Comparison of ENCODE assay signal across 20 mouse cellular contexts in the genomic region with DNA sequence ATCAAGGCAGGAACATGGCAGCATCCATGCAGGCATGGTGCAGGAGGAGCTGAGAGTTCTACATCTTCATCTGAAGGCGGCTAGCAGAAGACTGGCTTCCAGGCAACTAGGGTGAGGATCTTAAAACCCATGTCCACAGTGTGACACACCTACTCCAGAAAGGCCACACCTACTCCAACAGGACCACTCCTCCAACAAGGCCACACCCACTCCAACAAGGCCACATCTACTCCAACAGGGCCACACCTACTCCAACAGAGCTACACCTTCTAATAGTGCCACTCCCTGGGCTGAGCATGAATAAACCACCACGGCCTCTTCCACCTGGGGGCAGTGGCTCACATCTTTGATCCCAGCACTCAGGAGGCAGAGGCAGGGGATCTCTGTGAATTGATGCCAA. TPM values are rescaled to one million over a fixed set of nuclear protein-coding genes. Genes with fewer than 3 reads are reported as not detected.
A peak's percentile ranks its signal among the peaks of the same experiment; 100 is the strongest.
DNase-seq lines count a peak whose midpoint lies in the region; ATAC-seq and TF ChIP-seq lines count a peak whose summit lies in the region.
"Not testable (repeated sequence)": the region's sequence is repeated elsewhere in the genome, so short reads cannot be mapped to it uniquely, and the experiment has no call there.
"Had no signal": no experiment of that assay in that cellular context is flagged by ENCODE, and none has a peak within 500 bp of the region (broad histone marks: within the 10 kb centered on the region; RNA-seq: fewer than 3 reads in every experiment).

No protein-coding gene starts in this region.

- H3K36me3 ChIP-seq in E14TG2a.4 (ENCODE audit: insufficient read depth, low read length) = peaks cover 19% of the 10 kb centered on the region
- H3K36me3 ChIP-seq in MEL (ENCODE audit: control insufficient read depth in 1 of 2, insufficient read depth in 2 of 2, low read length in 2 of 2); intestine, embryonic 15.5 days; liver, embryonic 15.5 days (replicated peaks); stomach, embryonic 14.5 days (ENCODE audit: control insufficient read depth, insufficient read depth, low read length): not testable (repeated sequence)

- not testable (repeated sequence) for H3K27ac ChIP-seq in MEL (ENCODE audit: control insufficient read depth, low read depth, low read length); intestine, embryonic 15.5 days; liver, embryonic 15.5 days (replicated peaks); stomach, embryonic 14.5 days (ENCODE audit: low read length)

- H3K4me1 ChIP-seq in E14TG2a.4 (replicated peaks; ENCODE audit: low read depth, low read length) = peaks cover 30% of the 10 kb centered on the region
- H3K4me1 ChIP-seq in MEL (ENCODE audit: control insufficient read depth in 1 of 2, insufficient read depth in 2 of 2, low read length in 2 of 2); intestine, embryonic 15.5 days (replicated peaks); stomach, embryonic 14.5 days (ENCODE audit: control insufficient read depth, insufficient read depth, low read length): not testable (repeated sequence)
- peaks cover 21% of the 10 kb centered on the region for H3K4me1 ChIP-seq in liver, embryonic 15.5 days (replicated peaks)

- H3K27me3 ChIP-seq in E14TG2a.4 (ENCODE audit: insufficient read depth, low read length); MEL (ENCODE audit: control insufficient read depth in 1 of 2, insufficient read depth in 2 of 2, low read length in 2 of 2); intestine, embryonic 15.5 days (replicated peaks); liver, embryonic 15.5 days; stomach, embryonic 14.5 days (ENCODE audit: control insufficient read depth, insufficient read depth, low read length): not testable (repeated sequence)

- H3K79me2 ChIP-seq in MEL (ENCODE audit: control insufficient read depth, insufficient read depth, low read length, poor library complexity) = not testable (repeated sequence)

- WGBS in intestine, embryonic 15.5 days = 60% methylated on average over 2 of the region's 2 CpGs
- WGBS in liver, embryonic 15.5 days (ENCODE audit: insufficient replicate concordance) = 39% methylated on average over 2 of the region's 2 CpGs
- WGBS in stomach, embryonic 14.5 days = 65% methylated on average over 2 of the region's 2 CpGs

- H3K4me3 ChIP-seq in E14TG2a.4 (replicated peaks; ENCODE audit: low read length) = 0 out of 2 replicates have a peak overlapping the region, but pooled peaks have one; percentile 1
- H3K4me3 ChIP-seq in MEL (ENCODE audit: control insufficient read depth in 1 of 2, insufficient read depth in 1 of 2, low read depth in 2 of 2, low read length in 2 of 2); intestine, embryonic 15.5 days (replicated peaks); liver, embryonic 15.5 days (replicated peaks); stomach, embryonic 14.5 days (ENCODE audit: low read depth, low read length): not testable (repeated sequence)

- DNase-seq in MEL (ENCODE audit: low read depth, low spot score) (peak; percentile 81), liver (peak; percentile 56)
- peak; percentile 38 for DNase-seq in c-Kit-positive CD71-positive TER-119-positive erythroid progenitor cells, embryonic 14.5 days (ENCODE audit: low spot score)

- not testable (repeated sequence) for TF ChIP-seq EP300 in MEL (IDR thresholded peaks at IDR 0.05; ENCODE audit: low read depth in 1 of 2, low read length in 2 of 2)

- not testable (repeated sequence) for TF ChIP-seq POLR2A in MEL (IDR thresholded peaks at IDR 0.05; ENCODE audit: control insufficient read depth in 1 of 2, insufficient read depth in 1 of 2, low read depth in 1 of 2, low read length in 2 of 2, poor library complexity in 1 of 2)

- ATAC-seq in intestine, embryonic 15.5 days = peak; percentile 71
- peak; percentile 69 for ATAC-seq in liver, embryonic 15.5 days (ENCODE audit: insufficient read depth)
- peak; percentile 42; the same call in 1 of the 2 replicates for ATAC-seq in stomach, embryonic 14.5 days (ENCODE audit: insufficient number of reproducible peaks, insufficient read depth, low FRiP score, low read depth)

- H3K9ac ChIP-seq in MEL (ENCODE audit: control insufficient read depth, low read depth, low read length, poor library complexity, severe bottlenecking); intestine, embryonic 15.5 days; liver, embryonic 15.5 days; stomach, embryonic 14.5 days (replicated peaks; ENCODE audit: low read depth, low read length): not testable (repeated sequence)

- not testable (repeated sequence) for TF ChIP-seq CTCF in E14TG2a.4 (conservative IDR thresholded peaks at IDR 0.05; ENCODE audit: low read length)
- peak in 1 of 3 experiments; percentile 13; a peak in 1 of 6 replicates for TF ChIP-seq CTCF in MEL (IDR thresholded peaks at IDR 0.05 in 2 of 3, conservative IDR thresholded peaks at IDR 0.05 in 1 of 3; ENCODE audit: control insufficient read depth in 1 of 3, insufficient read depth in 1 of 3, low read depth in 2 of 3, low read length in 3 of 3, poor library complexity in 1 of 3, severe bottlenecking in 1 of 3)

- H3K4me2 ChIP-seq in intestine, embryonic 15.5 days (replicated peaks); liver, embryonic 15.5 days; stomach, embryonic 14.5 days (replicated peaks; ENCODE audit: low read depth, low read length): not testable (repeated sequence)

- TF ChIP-seq RAD21 in MEL (IDR thresholded peaks at IDR 0.05; ENCODE audit: low read depth, low read length) = not testable (repeated sequence)

- not testable (repeated sequence) for H3K9me3 ChIP-seq in E14TG2a.4 (ENCODE audit: low read length); MEL (replicated peaks; ENCODE audit: insufficient read depth, low read length); intestine, embryonic 15.5 days; liver, embryonic 15.5 days (replicated peaks); stomach, embryonic 14.5 days (ENCODE audit: control insufficient read depth, low read depth, low read length)

RNA-seq across cellular contexts. Expression of a gene that starts 6.8 kb away (rescaled TPM):
- total RNA-seq in MEL (2012; rRNA removed) = 30.3 and 34.6 TPM in 2 replicates
- 10 to 100 TPM in 1 of 2 experiments, not detected in 1; 44.7 TPM for polyA plus RNA-seq in MEL (2012; ENCODE audit: insufficient read depth in 1 of 2, insufficient read length in 2 of 2, low read depth in 1 of 2, low replicate concordance in 2 of 2, missing spikeins in 1 of 2)
- polyA plus RNA-seq in intestine, embryonic 15.5 days (2015; fragmentation: Nextera tagmentation; extraction: Ambion mirVana) = 25.5 and 26.2 TPM in 2 replicates
- polyA plus RNA-seq in liver, embryonic 15.5 days (2015; fragmentation: Nextera tagmentation; extraction: Ambion mirVana) = 12.0 and 13.1 TPM in 2 replicates
- polyA plus RNA-seq in stomach, embryonic 14.5 days (2014; fragmentation: Nextera tagmentation; extraction: Ambion mirVana) = 16.6 and 21.5 TPM in 2 replicates

RNA-seq across cellular contexts. Expression of a gene that starts 23.5 kb away (rescaled TPM):
- total RNA-seq in MEL (2012; rRNA removed) = 29.4 and 36.5 TPM in 2 replicates
- polyA plus RNA-seq in MEL (2012; ENCODE audit: insufficient read depth in 1 of 2, insufficient read length in 2 of 2, low read depth in 1 of 2, low replicate concordance in 2 of 2, missing spikeins in 1 of 2) = 10 to 100 TPM in 1 of 2 experiments, not detected in 1; 49.3 TPM
- polyA plus RNA-seq in intestine, embryonic 15.5 days (2015; fragmentation: Nextera tagmentation; extraction: Ambion mirVana) = 32.2 and 35.4 TPM in 2 replicates
- polyA plus RNA-seq in liver, embryonic 15.5 days (2015; fragmentation: Nextera tagmentation; extraction: Ambion mirVana) = 13.8 and 16.4 TPM in 2 replicates
- 43.5 and 47.6 TPM in 2 replicates for polyA plus RNA-seq in stomach, embryonic 14.5 days (2014; fragmentation: Nextera tagmentation; extraction: Ambion mirVana)

RNA-seq across cellular contexts. Expression of a gene that starts 23.5 kb away (rescaled TPM):
- total RNA-seq in MEL (2012; rRNA removed) = 28.9 and 37.1 TPM in 2 replicates
- 10 to 100 TPM in 1 of 2 experiments, not detected in 1; 41.7 TPM for polyA plus RNA-seq in MEL (2012; ENCODE audit: insufficient read depth in 1 of 2, insufficient read length in 2 of 2, low read depth in 1 of 2, low replicate concordance in 2 of 2, missing spikeins in 1 of 2)
- 38.7 and 41.8 TPM in 2 replicates for polyA plus RNA-seq in intestine, embryonic 15.5 days (2015; fragmentation: Nextera tagmentation; extraction: Ambion mirVana)
- 10.9 and 13.7 TPM in 2 replicates for polyA plus RNA-seq in liver, embryonic 15.5 days (2015; fragmentation: Nextera tagmentation; extraction: Ambion mirVana)
- 30.9 and 35.0 TPM in 2 replicates for polyA plus RNA-seq in stomach, embryonic 14.5 days (2014; fragmentation: Nextera tagmentation; extraction: Ambion mirVana)

RNA-seq across cellular contexts. Expression of a gene that starts 36.5 kb away (rescaled TPM):
- total RNA-seq in MEL (2012; rRNA removed) = 0.04 TPM in 1 of 2 replicates, not detected in the other
- polyA plus RNA-seq in MEL (2012; ENCODE audit: insufficient read depth in 1 of 2, insufficient read length in 2 of 2, low read depth in 1 of 2, low replicate concordance in 2 of 2, missing spikeins in 1 of 2) = under 1 TPM in 1 of 2 experiments, not detected in 1; 0.11 TPM
- 0.16 and 0.23 TPM in 2 replicates for polyA plus RNA-seq in intestine, embryonic 15.5 days (2015; fragmentation: Nextera tagmentation; extraction: Ambion mirVana)
- 0.07 and 0.12 TPM in 2 replicates for polyA plus RNA-seq in liver, embryonic 15.5 days (2015; fragmentation: Nextera tagmentation; extraction: Ambion mirVana)
- 0.32 and 0.42 TPM in 2 replicates for polyA plus RNA-seq in stomach, embryonic 14.5 days (2014; fragmentation: Nextera tagmentation; extraction: Ambion mirVana)
- total RNA-seq: adrenal gland, postnatal 36 days; forebrain, postnatal 0 days; gastrocnemius, postnatal 10 days; heart, adult 8-10 months; heart, postnatal 25 days; layer of hippocampus, postnatal 10 days; left cerebral cortex, adult 18-20 months; left cerebral cortex, postnatal 25 days; monocyte, adult 5-6 weeks had no signal
- polyA plus RNA-seq: activated CD4-positive, CD25-positive, alpha-beta regulatory T cell, adult 4 months; adrenal gland, adult 2 months; brain, embryonic 14.5 days; forebrain, postnatal 0 days; gonadal fat pad, adult 2 months had no signal

RNA-seq across cellular contexts. Expression of a gene that starts 42.9 kb away (rescaled TPM):
- 63.1 and 86.1 TPM in 2 replicates for total RNA-seq in MEL (2012; rRNA removed)
- polyA plus RNA-seq in MEL (2012; ENCODE audit: insufficient read depth in 1 of 2, insufficient read length in 2 of 2, low read depth in 1 of 2, low replicate concordance in 2 of 2, missing spikeins in 1 of 2) = 10 to 100 TPM in 1 of 2 experiments, not detected in 1; 57.8 TPM
- 43.1 and 45.3 TPM in 2 replicates for polyA plus RNA-seq in intestine, embryonic 15.5 days (2015; fragmentation: Nextera tagmentation; extraction: Ambion mirVana)
- polyA plus RNA-seq in liver, embryonic 15.5 days (2015; fragmentation: Nextera tagmentation; extraction: Ambion mirVana) = 34.5 and 43.8 TPM in 2 replicates
- polyA plus RNA-seq in stomach, embryonic 14.5 days (2014; fragmentation: Nextera tagmentation; extraction: Ambion mirVana) = 35.3 and 38.4 TPM in 2 replicates
